Mouse (Mus musculus) small intestine, adult 2 months (tissue): ENCODE results near the gene Psmb9. TPM values are rescaled to one million over a fixed set of nuclear protein-coding genes. Genes with fewer than 3 reads are reported as not detected.
"Not testable (repeated sequence)": the region's sequence is repeated elsewhere in the genome, so short reads cannot be mapped to it uniquely, and the experiment has no call there.

Experiments used
- H3K27ac ChIP-seq: fragments of 200-500 bp; 2 replicates; pipeline ENCODE4 v1.5.1; 2012; ENCODE audit warnings: low read depth, low read length, control low read depth, inconsistent platforms; ENCODE audit not compliant: insufficient read depth
- H3K27me3 ChIP-seq: fragments of 200-500 bp; 2 replicates; pipeline ENCODE4 v1.6.1; 2012; ENCODE audit warnings: mild to moderate bottlenecking, moderate library complexity, low read length, inconsistent platforms; ENCODE audit not compliant: control insufficient read depth, insufficient read depth
- H3K36me3 ChIP-seq: fragments of 200-500 bp; 2 replicates; pipeline ENCODE4 v1.6.1; 2012; ENCODE audit warnings: mild to moderate bottlenecking, low read length, control low read depth, inconsistent platforms; ENCODE audit not compliant: control insufficient read depth, insufficient read depth
- H3K4me1 ChIP-seq: fragments of 200-500 bp; 2 replicates; pipeline ENCODE4 v1.6.1; 2012; ENCODE audit warnings: low read length, inconsistent platforms, mixed read lengths; ENCODE audit not compliant: control insufficient read depth, insufficient read depth, insufficient read length
- H3K4me3 ChIP-seq: fragments of 200-500 bp; 2 replicates; pipeline ENCODE4 v1.5.1; 2012; ENCODE audit warnings: low read depth, mild to moderate bottlenecking, control low read depth, inconsistent platforms, low read length, moderate library complexity
- CTCF ChIP-seq: fragments of 200-500 bp; IDR thresholded peaks from 2 replicates; pipeline ENCODE4 v1.5.1; 2012; ENCODE audit warnings: low read depth, mild to moderate bottlenecking, control low read depth, inconsistent platforms, low read length, moderate library complexity, mixed read lengths; ENCODE audit not compliant: insufficient replicate concordance, insufficient read length; ENCODE audit errors: extremely low read depth
- POLR2A ChIP-seq: fragments of 200-500 bp; IDR thresholded peaks from 2 replicates; pipeline ENCODE4 v1.6.1; 2012; ENCODE audit warnings: low read depth, mild to moderate bottlenecking, control low read depth, inconsistent platforms, low read length, moderate library complexity
- WGBS: fragments of 180-500 bp; shearing (Covaris S2); methylation state at CpG from one replicate; pipeline ENCODE4 v1.1.7; 2018; 5-methylcytosine and 5-hydroxymethylcytosine counted together
- polyA plus RNA-seq: library from polyadenylated mRNA; depleted of rRNA; stranded (reverse); fragments of >200 nt; gene quantifications from 2 replicates; pipeline ENCODE4 v1.2.3, GENCODE M21; 2012

Psmb9 gene
- polyA plus RNA-seq, 1 experiment = 204 TPM

GRCm38 (mm10) chr17:34219096-34219495, 31.5 kb upstream of the Psmb9 start:
- peak; percentile 53; the same call in 1 of the 2 replicates for TF ChIP-seq CTCF
- H3K27me3 ChIP-seq, H3K27ac ChIP-seq, H3K4me1 ChIP-seq: not testable (repeated sequence)
- 85% methylated on average over 9 of the region's 11 CpGs for WGBS
- Histone ChIP-seq H3K36me3 (peaks cover 23% of the 10 kb centered on the region), H3K4me3 (peak overlapping the region; percentile 29; the same call in 1 of the 2 replicates)

GRCm38 (mm10) chr17:34218675-34219074, 31.1 kb upstream of the Psmb9 start:
- H3K36me3 ChIP-seq = peaks cover 26% of the 10 kb centered on the region
- no peak for TF ChIP-seq POLR2A
- TF ChIP-seq CTCF = no peak
- H3K27me3 ChIP-seq = no peaks in the 10 kb centered on the region
- H3K4me1 ChIP-seq = no peaks in the 10 kb centered on the region
- 43% methylated on average over 11 of the region's 11 CpGs for WGBS
- H3K4me3 ChIP-seq = peak overlapping the region; percentile 29
- no peak overlapping the region for H3K27ac ChIP-seq

GRCm38 (mm10) chr17:34217986-34218385, 30.4 kb upstream of the Psmb9 start:
- TF ChIP-seq CTCF (no peak), POLR2A (no peak)
- WGBS = 82% methylated on average over 5 of the region's 5 CpGs
- Histone ChIP-seq H3K36me3 (peaks cover 32% of the 10 kb centered on the region), H3K4me1 (no peaks in the 10 kb centered on the region), H3K4me3 (no peak overlapping the region), H3K27me3 (no peaks in the 10 kb centered on the region), H3K27ac (no peak overlapping the region)

GRCm38 (mm10) chr17:34217216-34217928, 29.8 kb upstream of the Psmb9 start:
- peaks cover 35% of the 10 kb centered on the region for H3K36me3 ChIP-seq

GRCm38 (mm10) chr17:34215176-34215575, 27.6 kb upstream of the Psmb9 start:
- Histone ChIP-seq H3K36me3 (peaks cover 46% of the 10 kb centered on the region), H3K4me3 (no peak overlapping the region), H3K27ac (no peak overlapping the region), H3K4me1 (peaks cover 4% of the 10 kb centered on the region; the same call in 1 of the 2 replicates), H3K27me3 (no peaks in the 10 kb centered on the region)
- TF ChIP-seq POLR2A = no peak
- no peak for TF ChIP-seq CTCF
- 89% methylated on average over 12 of the region's 12 CpGs for WGBS

More at GRCm38 (mm10) chr17:34217216-34217928, 29.8 kb upstream of the Psmb9 start:
- no peak for TF ChIP-seq POLR2A
- no peak for TF ChIP-seq CTCF
- 83% methylated on average over 8 of the region's 8 CpGs for WGBS
- no peaks in the 10 kb centered on the region for H3K27me3 ChIP-seq
- H3K27ac ChIP-seq = no peak overlapping the region
- no peak overlapping the region for H3K4me3 ChIP-seq
- H3K4me1 ChIP-seq = no peaks in the 10 kb centered on the region

GRCm38 (mm10) chr17:34213936-34214335, 26.4 kb upstream of the Psmb9 start:
- peaks cover 53% of the 10 kb centered on the region for H3K36me3 ChIP-seq
- no peak overlapping the region for H3K27ac ChIP-seq
- peaks cover 4% of the 10 kb centered on the region; the same call in 1 of the 2 replicates for H3K4me1 ChIP-seq
- no peak overlapping the region for H3K4me3 ChIP-seq
- TF ChIP-seq POLR2A (no peak), CTCF (no peak)
- H3K27me3 ChIP-seq = no peaks in the 10 kb centered on the region
- WGBS = 71% methylated on average over 21 of the region's 21 CpGs

- 54% methylated on average over 23 of the region's 23 CpGs for WGBS
These were observed 24.3 kb upstream of the Psmb9 start for GRCm38 (mm10) chr17:34211746-34212365.

More at GRCm38 (mm10) chr17:34211746-34212365, 24.3 kb upstream of the Psmb9 start:
- TF ChIP-seq CTCF (no peak), POLR2A (no peak)
- Histone ChIP-seq H3K27ac (no peak overlapping the region), H3K27me3 (no peaks in the 10 kb centered on the region), H3K4me1 (peaks cover 4% of the 10 kb centered on the region; the same call in 1 of the 2 replicates), H3K4me3 (no peak overlapping the region), H3K36me3 (peaks cover 54% of the 10 kb centered on the region)
